ENCODE assay signal across 8 mouse cellular contexts in genomic region chr4:155065970-155066833, GRCm38 (mm10). TPM values are rescaled to one million over a fixed set of nuclear protein-coding genes. Genes with fewer than 3 reads are reported as not detected.
DNase-seq lines count a peak whose midpoint lies in the region; ATAC-seq and TF ChIP-seq lines count a peak whose summit lies in the region.

No protein-coding gene starts in this region.

- 0 out of 2 replicates have a peak overlapping the region, but pooled peaks have one; percentile 35 for H3K27ac ChIP-seq in heart, embryonic 11.5 days (ENCODE audit: low read depth, low read length)
- H3K27ac ChIP-seq in kidney, embryonic 16.5 days (ENCODE audit: low read length): peak overlapping the region; percentile 81
- peak overlapping the region; percentile 92 for H3K27ac ChIP-seq in liver, adult 2 months (replicated peaks; ENCODE audit: insufficient read depth, low read depth, low read length)

- peaks cover 13% of the 10 kb centered on the region for H3K79me2 ChIP-seq in C2C12 (ENCODE audit: control insufficient read depth, insufficient read depth)
- 0 out of 2 replicates have a peak, but pooled peaks cover 4% of the 10 kb centered on the region for H3K79me2 ChIP-seq in liver, adult 2 months (ENCODE audit: control insufficient read depth, insufficient read depth, low read length)
- peaks cover 5% of the 10 kb centered on the region for H3K79me2 ChIP-seq in myocyte (ENCODE audit: control insufficient read depth, insufficient read depth)

- H3K36me3 ChIP-seq in C2C12 (ENCODE audit: control insufficient read depth, insufficient read depth): peaks cover 27% of the 10 kb centered on the region
- H3K36me3 ChIP-seq in heart, embryonic 11.5 days (ENCODE audit: control insufficient read depth, insufficient read depth, low read length): peaks cover 20% of the 10 kb centered on the region
- peaks cover 26% of the 10 kb centered on the region for H3K36me3 ChIP-seq in kidney, embryonic 16.5 days (ENCODE audit: insufficient read depth, low read length)
- H3K36me3 ChIP-seq in liver, adult 2 months (ENCODE audit: control insufficient read depth, insufficient read depth, low read length): peaks cover 5% of the 10 kb centered on the region; the same call in 1 of the 2 replicates
- H3K36me3 ChIP-seq in myocyte (ENCODE audit: control insufficient read depth, insufficient read depth): peaks cover 3% of the 10 kb centered on the region
- H3K36me3 ChIP-seq in splenic B cell, adult 2 months (ENCODE audit: control insufficient read depth, insufficient read depth, low read length, poor library complexity, severe bottlenecking): peaks cover 8% of the 10 kb centered on the region

- TF ChIP-seq CTCF in C2C12 (IDR thresholded peaks at IDR 0.05; ENCODE audit: control insufficient read depth, insufficient read depth, insufficient read length): peak; percentile 5
- peak; percentile 34; the same call in 1 of the 2 replicates for TF ChIP-seq CTCF in liver, adult 2 months (IDR thresholded peaks at IDR 0.05; ENCODE audit: low read depth, low read length)

- WGBS in heart, embryonic 11.5 days (ENCODE audit: insufficient replicate concordance): 4% methylated on average over 15 of the region's 15 CpGs
- WGBS in kidney, embryonic 16.5 days: 4% methylated on average over 15 of the region's 15 CpGs
- 3% methylated on average over 15 of the region's 15 CpGs for WGBS in liver, adult 2 months

- no peaks in the 10 kb centered on the region for H3K9me3 ChIP-seq in heart, embryonic 11.5 days (replicated peaks; ENCODE audit: control insufficient read depth, low read length)
- no peaks in the 10 kb centered on the region for H3K9me3 ChIP-seq in kidney, embryonic 16.5 days (ENCODE audit: low read length)

- peak; percentile 64 for ATAC-seq in erythroblast, adult 5-6 weeks (replicated peaks; ENCODE audit: low FRiP score, poor library complexity, severe bottlenecking)
- ATAC-seq in heart, embryonic 11.5 days (replicated peaks; ENCODE audit: insufficient number of reproducible peaks, low FRiP score, low TSS enrichment): peak; percentile 14
- peak; percentile 46 for ATAC-seq in kidney, embryonic 16.5 days (ENCODE audit: low FRiP score, low TSS enrichment)

- H3ac ChIP-seq in C2C12 (ENCODE audit: control insufficient read depth, insufficient read length, low read depth) (peak overlapping the region; percentile 28), myocyte (ENCODE audit: control insufficient read depth, insufficient read length) (peak overlapping the region; percentile 32)

- H3K4me1 ChIP-seq in heart, embryonic 11.5 days (ENCODE audit: control insufficient read depth, insufficient read depth, low read length): peaks cover 16% of the 10 kb centered on the region
- H3K4me1 ChIP-seq in kidney, embryonic 16.5 days (ENCODE audit: insufficient read depth, low read length): peaks cover 15% of the 10 kb centered on the region
- peaks cover 11% of the 10 kb centered on the region for H3K4me1 ChIP-seq in liver, adult 2 months (ENCODE audit: control insufficient read depth, insufficient read depth, low read length)

- H3K79me3 ChIP-seq in C2C12 (ENCODE audit: low read depth): no peaks in the 10 kb centered on the region

- H3K9ac ChIP-seq in heart, embryonic 11.5 days (ENCODE audit: low read depth, low read length): no peak overlapping the region
- H3K9ac ChIP-seq in kidney, embryonic 16.5 days (replicated peaks; ENCODE audit: low read length): peak overlapping the region; percentile 57
- H3K9ac ChIP-seq in liver, adult 2 months (ENCODE audit: low read depth, low read length): peak overlapping the region; percentile 64

- no peak for TF ChIP-seq POLR2A in liver, adult 2 months (IDR thresholded peaks at IDR 0.05; ENCODE audit: extremely low read depth, insufficient read depth, low read length)
- no peak for TF ChIP-seq POLR2A in myocyte (IDR thresholded peaks at IDR 0.05; ENCODE audit: insufficient read length, low read depth)

- no peak overlapping the region for H3K4me3 ChIP-seq in C2C12 (ENCODE audit: insufficient read depth, poor library complexity, severe bottlenecking)
- H3K4me3 ChIP-seq in heart, embryonic 11.5 days (ENCODE audit: low read depth, low read length): peak overlapping the region; percentile 55
- peak overlapping the region; percentile 78 for H3K4me3 ChIP-seq in kidney, embryonic 16.5 days (ENCODE audit: low read length)
- H3K4me3 ChIP-seq in liver, adult 2 months (ENCODE audit: insufficient read depth, low read depth, low read length): peak overlapping the region; percentile 45
- H3K4me3 ChIP-seq in myocyte: peak overlapping the region; percentile 59

- peaks cover 18% of the 10 kb centered on the region for H3K27me3 ChIP-seq in C2C12 (ENCODE audit: control insufficient read depth, insufficient read depth, insufficient read length)
- H3K27me3 ChIP-seq in heart, embryonic 11.5 days (ENCODE audit: control insufficient read depth, insufficient read depth, low read length): 0 out of 2 replicates have a peak, but pooled peaks cover 3% of the 10 kb centered on the region
- no peaks in the 10 kb centered on the region for H3K27me3 ChIP-seq in kidney, embryonic 16.5 days (ENCODE audit: insufficient read depth, low read length)
- no peaks in the 10 kb centered on the region for H3K27me3 ChIP-seq in liver, adult 2 months (ENCODE audit: control insufficient read depth, insufficient read depth, low read length)
- peaks cover 33% of the 10 kb centered on the region for H3K27me3 ChIP-seq in myocyte (ENCODE audit: control insufficient read depth, insufficient read depth, insufficient read length)
- H3K27me3 ChIP-seq in splenic B cell, adult 2 months (ENCODE audit: control insufficient read depth, insufficient read depth, low read length, poor library complexity, severe bottlenecking): no peaks in the 10 kb centered on the region

- H3K4me2 ChIP-seq in heart, embryonic 11.5 days: peak overlapping the region; percentile 89
- peak overlapping the region; percentile 86 for H3K4me2 ChIP-seq in kidney, embryonic 16.5 days (replicated peaks; ENCODE audit: low read depth, low read length)
- peak overlapping the region; percentile 94 for H3K4me2 ChIP-seq in myocyte (ENCODE audit: low read depth)

- peak; percentile 97 for DNase-seq in brain, adult 2 months (ENCODE audit: low read depth, low spot score)
- DNase-seq in liver, adult 2 months (ENCODE audit: extremely low read depth, low read depth, low spot score): peak; percentile 94
- DNase-seq in splenic B cell, adult 2 months (ENCODE audit: low read depth, low spot score): peak; percentile 88

TF ChIP-seq in C2C12, 6 proteins besides CTCF, POLR2A, EP300 and RAD21 (continues in another document):
- TF ChIP-seq MYOG (IDR thresholded peaks at IDR 0.05; ENCODE audit: control insufficient read depth, extremely low read depth, insufficient read length): no peak
- peak; percentile 68 for TF ChIP-seq USF1 (IDR thresholded peaks at IDR 0.05; ENCODE audit: low read depth)
- TF ChIP-seq CEBPB (IDR thresholded peaks at IDR 0.05; ENCODE audit: low read depth): peak; percentile 25
- no peak for TF ChIP-seq FOSL1 (IDR thresholded peaks at IDR 0.05; ENCODE audit: insufficient read depth, low read length, poor library complexity, severe bottlenecking)

TF ChIP-seq in myocyte, 11 proteins besides CTCF, POLR2A, EP300 and RAD21:
- TF ChIP-seq USF1 (IDR thresholded peaks at IDR 0.05; ENCODE audit: low read depth): peak; percentile 68
- peak; percentile 36; the same call in 1 of the 2 replicates for TF ChIP-seq CEBPB (IDR thresholded peaks at IDR 0.05; ENCODE audit: insufficient read depth, poor library complexity, severe bottlenecking)
- TF ChIP-seq MYOD1 (IDR thresholded peaks at IDR 0.05; ENCODE audit: control insufficient read depth in 1 of 3, insufficient read length in 2 of 3, low read depth in 2 of 3): no peak

RNA-seq across cellular contexts. Expression of gene Pex10, which starts 0.6 kb away (rescaled TPM):
- polyA plus RNA-seq in C2C12 (2012; fragmentation: generic; extraction: Trizol) (11.2 TPM), myocyte (2012; fragmentation: generic; extraction: Trizol) (12.4 TPM)
- 0.42 and 2.7 TPM in 2 replicates for total RNA-seq in erythroblast, adult 5-6 weeks (2015; ENCODE audit: low replicate concordance)
- total RNA-seq in erythroblast, adult 5-6 weeks (2017; ENCODE audit: low replicate concordance): 0.42 and 3.6 TPM in 2 replicates
- polyA plus RNA-seq in heart, embryonic 11.5 days (2014; fragmentation: Nextera tagmentation; extraction: Ambion mirVana): 4.1 and 9.9 TPM in 2 replicates
- 26.3 and 27.3 TPM in 2 replicates for polyA plus RNA-seq in kidney, embryonic 16.5 days (2015; fragmentation: Nextera tagmentation; extraction: Ambion mirVana)
- 3.7 and 4.5 TPM in 2 replicates for total RNA-seq in liver, adult 2 months (2014; rRNA removed)
- 11.2 and 13.0 TPM in 2 replicates for polyA plus RNA-seq in liver, adult 2 months (2012; rRNA removed)

RNA-seq across cellular contexts. Expression of gene Plch2, which starts 9.6 kb away (rescaled TPM):
- polyA plus RNA-seq in C2C12 (2012; fragmentation: generic; extraction: Trizol) (0.11 TPM), myocyte (2012; fragmentation: generic; extraction: Trizol) (0.06 TPM)
- total RNA-seq in erythroblast, adult 5-6 weeks (2015; ENCODE audit: low replicate concordance): not detected in 2 replicates
- not detected in 2 replicates for total RNA-seq in erythroblast, adult 5-6 weeks (2017; ENCODE audit: low replicate concordance)
- polyA plus RNA-seq in heart, embryonic 11.5 days (2014; fragmentation: Nextera tagmentation; extraction: Ambion mirVana): 0.13 and 0.30 TPM in 2 replicates
- 3.6 and 3.8 TPM in 2 replicates for polyA plus RNA-seq in kidney, embryonic 16.5 days (2015; fragmentation: Nextera tagmentation; extraction: Ambion mirVana)
- 0.07 TPM in 1 of 2 replicates, not detected in the other for total RNA-seq in liver, adult 2 months (2014; rRNA removed)
- 0.01 and 0.04 TPM in 2 replicates for polyA plus RNA-seq in liver, adult 2 months (2012; rRNA removed)

RNA-seq across cellular contexts. Expression of gene Rer1, which starts 20.0 kb away (rescaled TPM):
- polyA plus RNA-seq in C2C12 (2012; fragmentation: generic; extraction: Trizol) (125 TPM), myocyte (2012; fragmentation: generic; extraction: Trizol) (117 TPM)
- total RNA-seq in erythroblast, adult 5-6 weeks (2015; ENCODE audit: low replicate concordance): 27.1 and 49.3 TPM in 2 replicates
- total RNA-seq in erythroblast, adult 5-6 weeks (2017; ENCODE audit: low replicate concordance): 34.8 and 36.0 TPM in 2 replicates
- polyA plus RNA-seq in heart, embryonic 11.5 days (2014; fragmentation: Nextera tagmentation; extraction: Ambion mirVana): 148 TPM in 2 replicates
- polyA plus RNA-seq in kidney, embryonic 16.5 days (2015; fragmentation: Nextera tagmentation; extraction: Ambion mirVana): 158 and 162 TPM in 2 replicates
- 128 and 135 TPM in 2 replicates for total RNA-seq in liver, adult 2 months (2014; rRNA removed)
- 84.3 and 92.1 TPM in 2 replicates for polyA plus RNA-seq in liver, adult 2 months (2012; rRNA removed)

RNA-seq across cellular contexts. Expression of gene Morn1, which starts 20.2 kb away (rescaled TPM):
- polyA plus RNA-seq in C2C12 (2012; fragmentation: generic; extraction: Trizol) (1.2 TPM), myocyte (2012; fragmentation: generic; extraction: Trizol) (2.6 TPM)
- 2.9 TPM in 1 of 2 replicates, not detected in the other for total RNA-seq in erythroblast, adult 5-6 weeks (2015; ENCODE audit: low replicate concordance)
- total RNA-seq in erythroblast, adult 5-6 weeks (2017; ENCODE audit: low replicate concordance): 0.28 TPM in 1 of 2 replicates, not detected in the other
- 2.5 and 2.9 TPM in 2 replicates for polyA plus RNA-seq in heart, embryonic 11.5 days (2014; fragmentation: Nextera tagmentation; extraction: Ambion mirVana)
- 5.9 and 7.0 TPM in 2 replicates for polyA plus RNA-seq in kidney, embryonic 16.5 days (2015; fragmentation: Nextera tagmentation; extraction: Ambion mirVana)
- total RNA-seq in liver, adult 2 months (2014; rRNA removed): 2.5 and 4.2 TPM in 2 replicates
- polyA plus RNA-seq in liver, adult 2 months (2012; rRNA removed): 3.0 and 3.6 TPM in 2 replicates

Comparison
In these comparisons a context has a peak if more than half of its experiments do, and no peak if none do; other contexts are left out.
1. ATAC-seq: peak in every context shown above with its lines; median percentile 64 in erythroblast, adult 5-6 weeks; 46 in kidney, embryonic 16.5 days; 14 in heart, embryonic 11.5 days.
2. H3K27ac ChIP-seq: peak in every context shown above with its lines; median percentile 92 in liver, adult 2 months; 81 in kidney, embryonic 16.5 days; 35 in heart, embryonic 11.5 days.